Mouse (Mus musculus) hindbrain, embryonic 12.5 days (tissue): ENCODE data around the gene Tmem231. TPM values are rescaled to one million over a fixed set of nuclear protein-coding genes. Genes with fewer than 3 reads are reported as not detected.

ENCODE experiments used
- ATAC-seq: fragments of 200-750 bp; cut with Nextera tagmentation; 2 replicates; pipeline ENCODE4 v1.8.0; 2017; ENCODE audit warnings: moderate TSS enrichment; ENCODE audit not compliant: low FRiP score
- H3K27ac ChIP-seq: fragments of 300-500 bp; sonication (generic); 2 replicates; pipeline ENCODE4 v1.5.1; 2016; ENCODE audit warnings: mild to moderate bottlenecking
- H3K27me3 ChIP-seq: fragments of 300-500 bp; sonication (generic); 2 replicates; pipeline ENCODE4 v1.6.1; 2016; ENCODE audit warnings: mild to moderate bottlenecking
- H3K36me3 ChIP-seq: fragments of 300-500 bp; sonication (generic); 2 replicates; pipeline ENCODE4 v1.6.1; 2016; ENCODE audit warnings: mild to moderate bottlenecking
- H3K4me1 ChIP-seq: fragments of 300-500 bp; sonication (generic); 2 replicates; pipeline ENCODE4 v1.6.1; 2016
- H3K4me2 ChIP-seq: fragments of 300-500 bp; sonication (generic); replicated peaks from 2 replicates; pipeline ENCODE4 v1.6.1; 2016; ENCODE audit warnings: mild to moderate bottlenecking
- H3K4me3 ChIP-seq: fragments of 300-500 bp; sonication (generic); 2 replicates; pipeline ENCODE4 v1.5.1; 2016; ENCODE audit warnings: mild to moderate bottlenecking
- H3K9ac ChIP-seq: fragments of 300-500 bp; sonication (generic); 2 replicates; pipeline ENCODE4 v1.6.1; 2016; ENCODE audit warnings: mild to moderate bottlenecking, moderate library complexity
- H3K9me3 ChIP-seq: fragments of 300-500 bp; sonication (generic); replicated peaks from 2 replicates; pipeline ENCODE4 v1.6.1; 2016; ENCODE audit warnings: mild to moderate bottlenecking
- WGBS: fragments of 180-500 bp; shearing (Covaris S2); methylation state at CpG from one replicate; pipeline ENCODE4 v1.1.7; 2016; 5-methylcytosine and 5-hydroxymethylcytosine counted together
- polyA plus RNA-seq: library from polyadenylated mRNA; unstranded; fragments of >200 nt; fragmentation: Nextera tagmentation; extraction: Ambion mirVana; gene quantifications from 2 replicates; pipeline ENCODE4 v1.2.1, GENCODE M21; 2016

The Tmem231 gene
- polyA plus RNA-seq, 1 experiment from 2014 or later = 20.4 TPM

- H3K9ac ChIP-seq = no peak overlapping the region
- no peaks in the 10 kb centered on the region for H3K27me3 ChIP-seq
- H3K36me3 ChIP-seq = peaks cover 6% of the 10 kb centered on the region; the same call in 1 of the 2 replicates
- 58% methylated on average over 2 of the region's 2 CpGs for WGBS
- H3K27ac ChIP-seq = no peak overlapping the region
- no peak for ATAC-seq
- no peak overlapping the region for H3K4me2 ChIP-seq
- H3K4me3 ChIP-seq = no peak overlapping the region
- H3K9me3 ChIP-seq = no peaks in the 10 kb centered on the region
- no peaks in the 10 kb centered on the region for H3K4me1 ChIP-seq
Observed at GRCm38 (mm10) chr8:111868664-111869063, 65.0 kb downstream of the Tmem231 start.

GRCm38 (mm10) chr8:111865857-111866256, 67.8 kb downstream of the Tmem231 start:
- ATAC-seq = no peak
- WGBS = 92% methylated on average over 6 of the region's 6 CpGs
- H3K27me3 ChIP-seq = no peaks in the 10 kb centered on the region

GRCm38 (mm10) chr8:111865130-111865852, 68.4 kb downstream of the Tmem231 start:
- Histone ChIP-seq H3K9ac (no peak overlapping the region), H3K4me2 (no peak overlapping the region), H3K9me3 (no peaks in the 10 kb centered on the region), H3K27ac (no peak overlapping the region), H3K36me3 (peaks cover 6% of the 10 kb centered on the region; the same call in 1 of the 2 replicates), H3K27me3 (no peaks in the 10 kb centered on the region), H3K4me1 (no peaks in the 10 kb centered on the region), H3K4me3 (no peak overlapping the region)
- ATAC-seq = no peak
- 91% methylated on average over 8 of the region's 8 CpGs for WGBS

More at GRCm38 (mm10) chr8:111865857-111866256, 67.8 kb downstream of the Tmem231 start:
- no peaks in the 10 kb centered on the region for H3K4me1 ChIP-seq
- no peak overlapping the region for H3K4me3 ChIP-seq
- H3K9me3 ChIP-seq = no peaks in the 10 kb centered on the region
- peaks cover 6% of the 10 kb centered on the region; the same call in 1 of the 2 replicates for H3K36me3 ChIP-seq
- H3K27ac ChIP-seq = no peak overlapping the region
- no peak overlapping the region for H3K9ac ChIP-seq
- no peak overlapping the region for H3K4me2 ChIP-seq

- no peaks in the 10 kb centered on the region for H3K27me3 ChIP-seq
- H3K4me3 ChIP-seq = no peak overlapping the region
- H3K36me3 ChIP-seq = peaks cover 6% of the 10 kb centered on the region; the same call in 1 of the 2 replicates
- H3K27ac ChIP-seq = no peak overlapping the region
- no peak overlapping the region for H3K9ac ChIP-seq
- H3K4me1 ChIP-seq = no peaks in the 10 kb centered on the region
- no peaks in the 10 kb centered on the region for H3K9me3 ChIP-seq
- 93% methylated on average over 8 of the region's 8 CpGs for WGBS
- no peak for ATAC-seq
- H3K4me2 ChIP-seq = no peak overlapping the region
Observed at GRCm38 (mm10) chr8:111864648-111865047, 69.0 kb downstream of the Tmem231 start.

- WGBS = 88% methylated on average over 4 of the region's 4 CpGs
- Histone ChIP-seq H3K27ac (no peak overlapping the region), H3K4me1 (no peaks in the 10 kb centered on the region), H3K36me3 (peaks cover 6% of the 10 kb centered on the region; the same call in 1 of the 2 replicates), H3K4me3 (no peak overlapping the region), H3K4me2 (no peak overlapping the region), H3K9me3 (no peaks in the 10 kb centered on the region), H3K27me3 (no peaks in the 10 kb centered on the region), H3K9ac (no peak overlapping the region)
- no peak for ATAC-seq
Observed at GRCm38 (mm10) chr8:111863280-111863679, 70.4 kb downstream of the Tmem231 start.

Other genes with a start within 250 kb of the Tmem231 start
- gene Ctrb1, start 242.9 kb downstream of the Tmem231 start, polyA plus RNA-seq = not detected in 2 replicates
- 50.7 and 56.5 TPM in 2 replicates for gene Bcar1, start 190.1 kb downstream of the Tmem231 start, polyA plus RNA-seq
- 192 and 212 TPM in 2 replicates for gene Cfdp1, start 79.6 kb downstream of the Tmem231 start, polyA plus RNA-seq
- gene Tmem170, start 57.1 kb downstream of the Tmem231 start, polyA plus RNA-seq = 7.5 and 8.5 TPM in 2 replicates
- gene Chst5, start 23.4 kb downstream of the Tmem231 start, polyA plus RNA-seq = 4.7 and 5.1 TPM in 2 replicates
- gene Gabarapl2, start 6.8 kb upstream of the Tmem231 start, polyA plus RNA-seq = 327 and 330 TPM in 2 replicates
- 11.1 and 12.2 TPM in 2 replicates for gene Adat1, start 58.4 kb upstream of the Tmem231 start, polyA plus RNA-seq
- 183 and 192 TPM in 2 replicates for gene Kars, start 77.4 kb upstream of the Tmem231 start, polyA plus RNA-seq
- 41.0 and 44.0 TPM in 2 replicates for gene Terf2ip, start 77.5 kb upstream of the Tmem231 start, polyA plus RNA-seq
- 0.23 and 1.2 TPM in 2 replicates for gene Gm6793, start 81.2 kb upstream of the Tmem231 start, polyA plus RNA-seq